Mouse (Mus musculus) embryonic facial prominence, embryonic 14.5 days (tissue): ENCODE data around the gene Nudt15. TPM values are rescaled to one million over a fixed set of nuclear protein-coding genes. Genes with fewer than 3 reads are reported as not detected.

Source experiments
- ATAC-seq: fragments of 200-750 bp; cut with Nextera tagmentation; 2 replicates; pipeline ENCODE4 v1.8.0; 2017; ENCODE audit warnings: low read depth, moderate number of reproducible peaks, moderate TSS enrichment
- DNase-seq: peaks from one replicate; pipeline ENCODE4 v3.0.0-alpha.2; 2015; ENCODE audit warnings: low spot score
- H3K27ac ChIP-seq: fragments of 300-500 bp; sonication (generic); replicated peaks from 2 replicates; pipeline ENCODE4 v1.5.1; 2014; ENCODE audit warnings: low read depth, mild to moderate bottlenecking, low read length, moderate library complexity
- H3K27me3 ChIP-seq: fragments of 300-500 bp; sonication (generic); replicated peaks from 2 replicates; pipeline ENCODE4 v1.6.1; 2014; ENCODE audit warnings: low read length; ENCODE audit not compliant: control insufficient read depth, insufficient read depth
- H3K36me3 ChIP-seq: fragments of 300-500 bp; sonication (generic); 2 replicates; pipeline ENCODE4 v1.6.1; 2014; ENCODE audit warnings: low read length, mixed read lengths; ENCODE audit not compliant: control insufficient read depth, insufficient read depth
- H3K4me1 ChIP-seq: fragments of 300-500 bp; sonication (generic); 2 replicates; pipeline ENCODE4 v1.6.1; 2014; ENCODE audit warnings: antibody characterized with exemption, low read length; ENCODE audit not compliant: control insufficient read depth, insufficient read depth
- H3K4me2 ChIP-seq: fragments of 300-500 bp; sonication (generic); 2 replicates; pipeline ENCODE4 v1.6.1; 2014; ENCODE audit warnings: low read depth, mild to moderate bottlenecking, low read length, moderate library complexity, mixed read lengths
- H3K4me3 ChIP-seq: fragments of 300-500 bp; sonication (generic); 2 replicates; pipeline ENCODE4 v1.5.1; 2014; ENCODE audit warnings: low read depth, mild to moderate bottlenecking, low read length
- H3K9ac ChIP-seq: fragments of 300-500 bp; sonication (generic); 2 replicates; pipeline ENCODE4 v1.6.1; 2014; ENCODE audit warnings: low read depth, mild to moderate bottlenecking, low read length, moderate library complexity, mixed read lengths
- H3K9me3 ChIP-seq: fragments of 300-500 bp; sonication (generic); 2 replicates; pipeline ENCODE4 v1.6.1; 2016; ENCODE audit warnings: low read length; ENCODE audit not compliant: control insufficient read depth
- WGBS: fragments of 180-500 bp; shearing (Covaris S2); extraction: QIAGEN DNeasy Blood & Tissue Kit; methylation state at CpG from one replicate; pipeline ENCODE4 v1.1.7; 2014; 5-methylcytosine and 5-hydroxymethylcytosine counted together
- polyA plus RNA-seq: library from polyadenylated mRNA; unstranded; fragments of >200 nt; fragmentation: Nextera tagmentation; extraction: Ambion mirVana; gene quantifications from 2 replicates; pipeline ENCODE4 v1.2.1, GENCODE M21; 2014

The Nudt15 gene
- polyA plus RNA-seq, 1 experiment from 2014 or later, result 5.5 TPM

DNA sequence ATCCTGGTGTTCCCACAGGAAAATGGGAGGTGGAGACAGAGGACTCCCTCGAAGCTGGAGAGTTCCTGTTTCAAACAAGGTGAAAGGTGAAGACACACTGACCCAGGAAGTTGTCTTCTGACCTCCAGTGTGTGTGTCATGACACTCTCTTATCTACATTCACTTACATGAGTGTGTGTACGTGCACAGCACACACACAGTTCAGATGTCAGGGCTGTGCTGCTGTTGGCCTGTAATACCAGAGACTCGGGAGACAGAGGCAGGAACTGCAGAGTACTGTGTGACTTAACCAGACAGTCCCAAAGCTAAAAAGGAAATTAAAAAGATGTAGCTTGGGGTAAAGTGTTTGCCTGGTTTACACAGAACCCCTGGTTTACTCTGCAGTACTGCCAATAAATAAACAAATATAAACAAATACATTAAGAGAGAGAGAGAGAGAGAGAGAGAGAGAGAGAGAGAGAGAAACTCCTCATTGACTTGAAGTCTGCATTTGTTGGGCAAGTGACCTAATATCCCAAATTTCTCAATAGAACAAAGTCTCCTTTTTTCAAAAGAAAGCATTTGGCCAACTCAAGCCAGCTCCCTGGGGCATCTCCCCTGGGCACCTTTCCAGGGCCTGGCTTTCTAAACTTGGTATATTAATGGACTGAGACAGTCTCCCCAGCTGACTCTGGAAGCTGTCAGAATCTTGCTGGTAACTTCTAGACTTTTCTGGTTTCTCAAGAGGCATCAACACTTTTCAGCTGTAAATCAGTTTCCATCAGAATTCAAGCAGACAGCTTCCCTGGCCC is 74.2 kb downstream of the Nudt15 start:
- WGBS, result 36% methylated on average over 3 of the region's 3 CpGs

DNA sequence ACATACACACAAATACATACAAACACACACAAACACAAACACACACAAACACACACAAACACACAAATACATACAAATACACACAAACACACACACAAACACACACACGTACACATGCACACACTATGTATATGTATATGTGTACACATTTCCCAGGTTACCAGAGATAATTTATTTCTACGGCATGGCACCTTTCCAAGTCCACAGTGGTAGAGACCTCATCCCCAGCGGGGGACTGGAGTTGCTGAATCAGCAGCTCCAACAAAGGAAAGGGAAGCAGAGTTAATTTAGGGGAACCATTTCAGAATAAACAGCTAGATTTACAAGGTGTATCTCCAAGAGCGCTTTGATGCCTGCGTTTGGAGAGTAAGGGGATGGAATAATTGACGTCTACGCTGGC is 75.8 kb downstream of the Nudt15 start:
- peaks cover 19% of the 10 kb centered on the region for H3K4me1 ChIP-seq
- 41% methylated on average over 7 of the region's 7 CpGs for WGBS
- no peaks in the 10 kb centered on the region for H3K9me3 ChIP-seq
- H3K27me3 ChIP-seq, result no peaks in the 10 kb centered on the region
- no peaks in the 10 kb centered on the region for H3K36me3 ChIP-seq
- H3K4me3 ChIP-seq, result no peak overlapping the region
- H3K27ac ChIP-seq, result no peak overlapping the region
- no peak; the same call in 1 of the 2 replicates for ATAC-seq
- H3K9ac ChIP-seq, result no peak overlapping the region
- DNase-seq, result peak; percentile 63
- no peak overlapping the region for H3K4me2 ChIP-seq

More for the DNA sequence above, 74.2 kb downstream of the Nudt15 start:
- Histone ChIP-seq H3K27me3 (no peaks in the 10 kb centered on the region), H3K9ac (no peak overlapping the region), H3K27ac (peak overlapping the region; percentile 25), H3K4me1 (peaks cover 19% of the 10 kb centered on the region), H3K36me3 (no peaks in the 10 kb centered on the region), H3K4me2 (0 out of 2 replicates have a peak overlapping the region, but pooled peaks have one; percentile 6), H3K4me3 (no peak overlapping the region), H3K9me3 (no peaks in the 10 kb centered on the region)
- peak; percentile 75 for DNase-seq
- ATAC-seq, result no peak

DNA sequence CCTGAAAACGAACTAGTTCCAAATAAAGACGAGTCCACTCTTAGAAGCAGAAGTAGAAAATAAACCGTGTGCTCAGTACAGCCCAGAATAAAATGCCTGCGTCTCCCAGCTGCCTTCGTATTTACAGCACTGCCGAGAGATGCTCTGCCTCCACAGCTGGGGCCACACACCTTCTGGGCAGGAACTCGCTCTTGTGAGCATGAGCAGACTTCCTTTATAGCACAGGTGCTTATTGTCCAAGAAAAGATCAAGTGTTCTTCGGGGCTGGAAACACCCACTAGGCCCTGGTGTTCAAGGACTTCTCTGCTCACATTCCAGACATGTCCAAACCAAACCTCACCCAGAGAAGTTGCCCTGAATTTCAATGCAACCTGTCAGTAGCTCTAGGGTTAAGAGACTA is 77.4 kb downstream of the Nudt15 start:
- H3K4me3 ChIP-seq, result no peak overlapping the region
- no peak for ATAC-seq
- 69% methylated on average over 8 of the region's 8 CpGs for whole genome bisulfite sequencing
- no peaks in the 10 kb centered on the region for H3K9me3 ChIP-seq
- no peaks in the 10 kb centered on the region for H3K27me3 ChIP-seq
- H3K27ac ChIP-seq, result no peak overlapping the region; the same call in 1 of the 2 replicates
- H3K4me2 ChIP-seq, result no peak overlapping the region
- peak; percentile 40 for DNase-seq
- H3K36me3 ChIP-seq, result no peaks in the 10 kb centered on the region
- no peak overlapping the region for H3K9ac ChIP-seq
- peaks cover 14% of the 10 kb centered on the region for H3K4me1 ChIP-seq

DNA sequence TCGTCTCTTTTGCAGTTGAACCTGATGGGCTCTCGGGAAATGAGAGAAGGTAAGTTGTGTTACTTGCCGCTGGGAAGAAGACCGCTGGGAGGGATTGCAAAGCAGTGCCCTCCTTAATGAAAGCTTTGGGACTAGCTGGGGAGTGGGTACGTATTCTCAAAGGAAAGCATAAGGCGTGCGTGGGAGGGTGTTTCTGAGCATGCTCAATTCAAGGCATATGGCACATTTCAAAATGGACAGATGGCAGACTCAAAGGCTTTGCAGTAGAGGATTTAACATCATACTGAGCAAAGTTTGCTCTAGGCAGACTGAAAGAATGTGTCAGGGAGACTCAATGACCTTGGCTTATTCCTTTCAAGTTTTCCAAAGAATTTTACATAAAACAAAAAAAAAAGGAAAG is 78.5 kb downstream of the Nudt15 start:
- no peak overlapping the region for H3K27ac ChIP-seq
- DNase-seq, result no peak
- no peak overlapping the region for H3K4me2 ChIP-seq
- no peaks in the 10 kb centered on the region for H3K27me3 ChIP-seq
- H3K9ac ChIP-seq, result no peak overlapping the region
- no peaks in the 10 kb centered on the region for H3K9me3 ChIP-seq
- no peak for ATAC-seq
- peaks cover 6% of the 10 kb centered on the region for H3K4me1 ChIP-seq
- no peaks in the 10 kb centered on the region for H3K36me3 ChIP-seq
- 80% methylated on average over 7 of the region's 7 CpGs for WGBS
- no peak overlapping the region for H3K4me3 ChIP-seq

Other genes with a start within 250 kb of the Nudt15 start
- 30.1 and 30.4 TPM in 2 replicates for gene Rb1, start 222.4 kb downstream of the Nudt15 start, polyA plus RNA-seq
- 936 and 968 TPM in 2 replicates for gene Itm2b, start 163.0 kb downstream of the Nudt15 start, polyA plus RNA-seq
- 72.9 and 73.5 TPM in 2 replicates for gene Med4, start 38.2 kb downstream of the Nudt15 start, polyA plus RNA-seq
- 121 and 127 TPM in 2 replicates for gene Sucla2, start 22.9 kb downstream of the Nudt15 start, polyA plus RNA-seq
- not detected in 2 replicates for gene Gm21750, start 113.0 kb upstream of the Nudt15 start, polyA plus RNA-seq